Mouse (Mus musculus) C2C12 (cell line): ENCODE measurements at regions not wholly inside any gene's neighbourhood (a gene's known extent, or its start where the extent isn't known, plus 50 kb on each side); places are given as distances from the start of the nearest gene placed in this dataset.

Experiments used
- H3K27me3 ChIP-seq: one replicate; pipeline ENCODE4 v1.6.1; 2011; ENCODE audit not compliant: control insufficient read depth, insufficient read depth, insufficient read length
- H3K36me3 ChIP-seq: one replicate; pipeline ENCODE4 v1.6.1; 2011; ENCODE audit not compliant: control insufficient read depth, insufficient read depth
- H3K4me3 ChIP-seq: one replicate; pipeline ENCODE4 v1.5.1; 2011; ENCODE audit warnings: mild to moderate bottlenecking, control low read depth; ENCODE audit not compliant: poor library complexity, insufficient read depth, severe bottlenecking
- H3K79me2 ChIP-seq: one replicate; pipeline ENCODE4 v1.6.1; 2011; ENCODE audit not compliant: control insufficient read depth, insufficient read depth
- H3K79me3 ChIP-seq: one replicate; pipeline ENCODE4 v1.6.1; 2011; ENCODE audit warnings: low read depth, control low read depth
- H3ac ChIP-seq: one replicate; pipeline ENCODE3; 2011; ENCODE audit warnings: low read depth; ENCODE audit not compliant: control insufficient read depth, insufficient read length
- CEBPB ChIP-seq: IDR thresholded peaks from one replicate; pipeline ENCODE4 v1.6.1; 2011; ENCODE audit warnings: low read depth, mild to moderate bottlenecking, control low read depth, moderate library complexity
- CTCF ChIP-seq: IDR thresholded peaks from one replicate; pipeline ENCODE4 v1.5.1; 2011; ENCODE audit not compliant: control insufficient read depth, insufficient read depth, insufficient read length
- FOSL1 ChIP-seq: IDR thresholded peaks from one replicate; pipeline ENCODE4 v1.8.0; 2011; ENCODE audit warnings: mild to moderate bottlenecking, low read length; ENCODE audit not compliant: poor library complexity, insufficient read depth, severe bottlenecking
- MAX ChIP-seq: IDR thresholded peaks from one replicate; pipeline ENCODE4 v1.6.1; 2011; ENCODE audit warnings: mild to moderate bottlenecking, control low read depth
- MYOD1 ChIP-seq: IDR thresholded peaks from one replicate; pipeline ENCODE4 v1.6.1; 2011; ENCODE audit warnings: low read depth; ENCODE audit not compliant: control insufficient read depth, insufficient read length
- MYOG ChIP-seq: IDR thresholded peaks from one replicate; pipeline ENCODE4 v1.6.1; 2011; ENCODE audit not compliant: control insufficient read depth, insufficient read length; ENCODE audit errors: extremely low read depth
- USF1 ChIP-seq: IDR thresholded peaks from one replicate; pipeline ENCODE4 v1.6.1; 2011; ENCODE audit warnings: low read depth, mild to moderate bottlenecking, control low read depth, moderate library complexity

- Histone ChIP-seq H3K27me3 (no peaks in the 10 kb centered on the region), H3K36me3 (no peaks in the 10 kb centered on the region), H3K4me3 (no peak overlapping the region), H3K79me2 (no peaks in the 10 kb centered on the region), H3ac (no peak overlapping the region), H3K79me3 (no peaks in the 10 kb centered on the region)
- TF ChIP-seq MAX (no peak), CEBPB (no peak), CTCF (no peak), MYOG (no peak), MYOD1 (no peak), FOSL1 (no peak), USF1 (no peak)
These were observed 295.8 kb downstream of the Plk2 start for GRCm38 (mm10) chr13:110690501-110691255.

GRCm38 (mm10) chr13:110692696-110693095 lies 297.9 kb downstream of the Plk2 start:
- H3K36me3 ChIP-seq, result no peaks in the 10 kb centered on the region
- no peaks in the 10 kb centered on the region for H3K79me3 ChIP-seq
- TF ChIP-seq MYOD1 (no peak), CTCF (no peak), MAX (no peak), MYOG (no peak), USF1 (no peak), CEBPB (no peak), FOSL1 (no peak)
- no peaks in the 10 kb centered on the region for H3K79me2 ChIP-seq
- H3K27me3 ChIP-seq, result no peaks in the 10 kb centered on the region
- H3ac ChIP-seq, result no peak overlapping the region
- H3K4me3 ChIP-seq, result no peak overlapping the region

DNA sequence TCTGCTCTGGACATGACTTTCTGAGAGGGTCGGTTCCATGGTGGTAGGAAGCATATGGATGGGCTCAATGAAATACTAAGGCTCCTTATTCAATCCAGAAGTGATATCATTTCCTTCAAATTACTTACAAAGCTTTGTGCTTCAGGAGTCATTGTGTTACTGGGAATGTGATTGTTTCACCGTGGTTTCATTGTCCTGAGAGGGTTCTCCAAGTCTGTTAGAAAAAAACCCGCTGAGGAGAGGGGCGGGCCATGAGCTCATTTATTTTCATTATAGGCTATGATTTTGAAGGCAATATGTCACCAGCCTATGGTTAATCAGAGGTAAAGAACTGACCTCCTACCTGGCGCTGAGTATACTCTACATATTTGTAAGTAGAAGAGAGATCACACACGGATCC lies 300.0 kb downstream of the Plk2 start:
- Histone ChIP-seq H3K36me3 (no peaks in the 10 kb centered on the region), H3K79me2 (no peaks in the 10 kb centered on the region), H3ac (no peak overlapping the region), H3K4me3 (no peak overlapping the region), H3K27me3 (no peaks in the 10 kb centered on the region), H3K79me3 (no peaks in the 10 kb centered on the region)
- TF ChIP-seq MYOD1, result no peak
- TF ChIP-seq MYOG, result no peak
- TF ChIP-seq CEBPB, result no peak
- no peak for TF ChIP-seq USF1
- TF ChIP-seq CTCF, result no peak
- no peak for TF ChIP-seq MAX

DNA sequence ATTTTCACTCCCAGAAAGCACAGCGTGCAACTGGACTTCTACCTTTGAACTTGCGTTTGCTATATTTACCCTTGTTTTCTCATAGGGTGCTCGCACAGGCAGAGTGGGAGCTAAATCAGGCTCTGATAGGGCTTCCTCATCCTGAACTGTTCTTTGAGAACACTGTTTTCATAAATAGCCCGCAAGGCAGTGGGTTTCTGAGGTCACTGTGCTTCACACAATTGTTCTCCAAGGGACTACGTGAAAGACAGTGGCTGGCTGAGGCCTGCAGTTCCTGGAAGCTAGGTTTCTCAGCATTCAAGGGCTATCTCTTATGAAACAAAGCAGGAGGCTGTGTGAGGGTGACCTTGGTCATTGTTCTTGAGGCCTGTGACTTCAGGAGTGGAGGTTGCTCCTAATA lies 301.7 kb downstream of the Plk2 start:
- no peaks in the 10 kb centered on the region for H3K79me2 ChIP-seq
- H3ac ChIP-seq, result no peak overlapping the region
- TF ChIP-seq FOSL1 (no peak), CEBPB (no peak), CTCF (no peak), MYOD1 (no peak), MAX (no peak), USF1 (no peak)

GRCm38 (mm10) chr13:110704261-110704660 lies 309.4 kb downstream of the Plk2 start:
- no peak for TF ChIP-seq USF1
- H3ac ChIP-seq, result no peak overlapping the region

More for the DNA sequence above, 301.7 kb downstream of the Plk2 start:
- no peaks in the 10 kb centered on the region for H3K36me3 ChIP-seq
- H3K4me3 ChIP-seq, result no peak overlapping the region
- no peaks in the 10 kb centered on the region for H3K27me3 ChIP-seq
- no peaks in the 10 kb centered on the region for H3K79me3 ChIP-seq

GRCm38 (mm10) chr13:110710847-110711246 lies 316.0 kb downstream of the Plk2 start:
- Histone ChIP-seq H3K4me3 (no peak overlapping the region), H3K79me3 (no peaks in the 10 kb centered on the region), H3K79me2 (no peaks in the 10 kb centered on the region), H3K36me3 (no peaks in the 10 kb centered on the region), H3ac (no peak overlapping the region), H3K27me3 (no peaks in the 10 kb centered on the region)
- TF ChIP-seq MYOG, result no peak
- TF ChIP-seq MAX, result no peak
- TF ChIP-seq USF1, result no peak
- TF ChIP-seq FOSL1, result no peak
- no peak for TF ChIP-seq CTCF
- TF ChIP-seq MYOD1, result no peak
- no peak for TF ChIP-seq CEBPB

More at GRCm38 (mm10) chr13:110704261-110704660, 309.4 kb downstream of the Plk2 start:
- Histone ChIP-seq H3K79me2 (no peaks in the 10 kb centered on the region), H3K27me3 (no peaks in the 10 kb centered on the region), H3K4me3 (no peak overlapping the region), H3K79me3 (no peaks in the 10 kb centered on the region), H3K36me3 (no peaks in the 10 kb centered on the region)
